Mouse (Mus musculus): ENCODE data around the gene Gm49711.

DNA sequence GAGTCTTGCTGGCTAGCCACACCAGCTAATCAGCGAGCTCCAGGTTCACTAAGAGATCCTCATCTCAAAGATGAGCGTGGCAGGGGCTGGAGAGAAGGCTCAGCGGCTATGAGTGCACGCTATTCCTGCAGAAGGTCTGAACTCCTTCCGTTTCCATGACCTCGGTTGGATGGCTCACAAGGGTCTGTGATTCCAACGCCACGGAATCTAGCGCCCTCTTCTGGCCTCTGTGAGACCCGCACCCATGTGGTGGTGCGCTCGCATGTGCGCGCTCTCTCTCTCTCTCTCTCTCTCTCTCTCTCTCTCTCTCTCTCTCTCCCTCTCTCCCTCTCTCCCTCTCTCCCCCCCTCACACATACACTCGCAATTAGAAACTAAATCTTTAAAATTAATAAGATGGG is 78.2 kb downstream of the Gm49711 start:
- TF ChIP-seq POLR2A (IDR thresholded peaks at IDR 0.05; ENCODE audit: low read depth, low read length) (no peak), CTCF (IDR thresholded peaks at IDR 0.05; ENCODE audit: extremely low read depth, insufficient read depth, insufficient read length, insufficient replicate concordance) (no peak)

Measured in spleen, adult 2 months (tissue).